Mouse (Mus musculus): ENCODE data around the gene Tarbp2. TPM values are rescaled to one million over a fixed set of nuclear protein-coding genes. Genes with fewer than 3 reads are reported as not detected.

Gene Tarbp2
- total RNA-seq, 2 experiments from 2014 or later = 32.8 to 40.4 TPM

Other genes with a start within 250 kb of the Tarbp2 start
- gene Gm9918, start 247.6 kb upstream of the Tarbp2 start, total RNA-seq (2021) = not detected
- 10 to 100 TPM; 39.0 to 39.6 TPM for gene Mfsd5, start 238.7 kb upstream of the Tarbp2 start, total RNA-seq (2021)
- 1 to 10 TPM; 2.9 to 3.5 TPM for gene Espl1, start 221.9 kb upstream of the Tarbp2 start, total RNA-seq (2021)
- gene Pfdn5, start 192.1 kb upstream of the Tarbp2 start, total RNA-seq (2021) = 100 to 1,000 TPM; 386 to 396 TPM
- gene Myg1, start 186.5 kb upstream of the Tarbp2 start, total RNA-seq (2021) = 10 to 100 TPM; 63.0 to 66.1 TPM
- gene Aaas, start 167.4 kb upstream of the Tarbp2 start, total RNA-seq (2021) = 10 to 100 TPM; 19.6 to 23.1 TPM
- gene Sp7, start 151.0 kb upstream of the Tarbp2 start, total RNA-seq (2021) = under 1 TPM; 0.86 to 0.99 TPM
- 10 to 100 TPM; 22.5 to 24.2 TPM for gene Sp1, start 112.0 kb upstream of the Tarbp2 start, total RNA-seq (2021)
- under 1 TPM; 0.80 to 0.91 TPM for gene Amhr2, start 72.8 kb upstream of the Tarbp2 start, total RNA-seq (2021)
- 10 to 100 TPM; 32.2 to 36.9 TPM for gene Prr13, start 59.2 kb upstream of the Tarbp2 start, total RNA-seq (2021)
- gene Pcbp2, start 47.7 kb upstream of the Tarbp2 start, total RNA-seq (2021) = 100 to 1,000 TPM; 449 to 472 TPM
- not detected for gene Gm10337, start 14.5 kb upstream of the Tarbp2 start, total RNA-seq (2021)
- 100 to 1,000 TPM in 1 of 2 experiments, 10 to 100 TPM in 1; 94.0 to 102 TPM for gene Map3k12, start 1.1 kb upstream of the Tarbp2 start, total RNA-seq (2021)
- gene Npff, start 6.8 kb downstream of the Tarbp2 start, total RNA-seq (2021) = 1 to 10 TPM; 2.1 to 3.0 TPM
- gene Gm28047, start 106.9 kb downstream of the Tarbp2 start, total RNA-seq (2021) = 1 to 10 TPM; 1.5 to 3.6 TPM
- gene Atf7, start 107.3 kb downstream of the Tarbp2 start, total RNA-seq (2021) = 10 to 100 TPM; 34.2 to 50.8 TPM
- 10 to 100 TPM; 11.4 to 13.4 TPM for gene Atp5g2, start 154.2 kb downstream of the Tarbp2 start, total RNA-seq (2021)
- gene Calcoco1, start 204.0 kb downstream of the Tarbp2 start, total RNA-seq (2021) = 10 to 100 TPM; 85.8 to 91.4 TPM